Mouse (Mus musculus) left cerebral cortex, adult 18-20 months (tissue): ENCODE results near the gene Rps13. TPM values are rescaled to one million over a fixed set of nuclear protein-coding genes. Genes with fewer than 3 reads are reported as not detected.
"Not testable (repeated sequence)": the region's sequence is repeated elsewhere in the genome, so short reads cannot be mapped to it uniquely, and the experiment has no call there.

Experiments
- DNase-seq, 2 experiments: peaks; one replicate each; pipeline ENCODE4 v3.0.0; 2021 to 2022; ENCODE audit warnings: low spot score in 2 of 2, mixed read lengths in 1 of 2
- long read RNA-seq, 2 experiments: library from polyadenylated mRNA; stranded (forward); transcript quantifications; one replicate each; pipeline ENCODE4 v2.0.0; 2021
- total RNA-seq, 2 experiments: library from RNA; stranded (reverse); gene quantifications; 2 replicates each; pipeline ENCODE4 v1.2.3; 2021

The Rps13 gene
- total RNA-seq = 100 to 1,000 TPM; 203 to 223 TPM
- long read RNA-seq, experiment 1, transcript Rps13-201 (6 exons, 589 nt) = major isoform, 33 of 41 reads
- long read RNA-seq, experiment 1, partial matches to known transcripts = 4 of 41 reads
- long read RNA-seq, experiment 1, other reads (novel, unspliced or antisense) = 1 of 41 reads
- long read RNA-seq, experiment 2, transcript Rps13-201 (6 exons, 589 nt) = major isoform, 40 of 43 reads
- long read RNA-seq, experiment 2, partial matches to known transcripts = 0 of 43 reads
- long read RNA-seq, experiment 2, other reads (novel, unspliced or antisense) = 1 of 43 reads

GRCm38 (mm10) chr7:116333713-116334668 lies at the start of gene Rps13:
Gene Rps13, minus strand, starts transcription at chr7:116334195.
- peak; percentile 98 to 99 for DNase-seq

DNA sequence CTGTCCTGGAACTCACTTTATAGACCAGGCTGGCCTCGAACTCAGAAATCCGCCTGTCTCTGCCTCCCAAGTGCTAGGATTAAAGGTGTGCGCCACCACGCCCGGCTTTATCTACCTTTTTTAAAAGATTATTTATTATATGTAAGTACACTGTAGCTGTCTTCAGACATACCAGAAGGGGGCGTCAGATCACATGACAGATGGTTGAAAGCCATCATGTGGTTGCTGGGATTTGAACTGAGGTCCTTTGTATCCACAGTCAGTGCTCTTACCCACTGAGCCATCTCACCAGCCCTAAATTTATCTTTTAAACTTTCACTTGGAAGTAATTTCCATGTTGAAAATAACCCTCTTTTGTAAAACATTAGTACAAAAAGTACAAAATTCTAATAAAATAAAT lies 45.2 kb upstream of the Rps13 start:
- DNase-seq = not testable (repeated sequence)

DNA sequence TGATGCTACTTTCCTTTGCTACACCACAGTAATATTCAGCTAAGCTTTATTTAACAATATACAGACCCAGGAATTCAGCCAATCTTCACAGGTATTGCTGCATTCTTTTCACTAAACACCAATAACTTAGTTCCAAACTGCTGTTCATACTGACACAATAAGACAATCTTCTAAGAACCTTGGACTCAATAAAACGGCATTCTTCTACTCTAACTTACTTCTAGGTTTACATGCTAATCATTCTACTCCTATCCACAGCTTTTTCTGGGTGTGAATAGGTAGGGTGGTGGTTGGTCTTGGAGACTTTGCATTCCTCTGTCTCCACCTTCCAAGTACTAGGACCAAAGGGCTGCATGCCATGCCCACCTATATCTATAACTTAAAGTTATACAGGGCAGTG lies 40.3 kb upstream of the Rps13 start:
- no peak for DNase-seq

- DNase-seq = peak; percentile 30 to 41
Observed at GRCm38 (mm10) chr7:116336226-116336625, 2.2 kb upstream of the Rps13 start.

DNA sequence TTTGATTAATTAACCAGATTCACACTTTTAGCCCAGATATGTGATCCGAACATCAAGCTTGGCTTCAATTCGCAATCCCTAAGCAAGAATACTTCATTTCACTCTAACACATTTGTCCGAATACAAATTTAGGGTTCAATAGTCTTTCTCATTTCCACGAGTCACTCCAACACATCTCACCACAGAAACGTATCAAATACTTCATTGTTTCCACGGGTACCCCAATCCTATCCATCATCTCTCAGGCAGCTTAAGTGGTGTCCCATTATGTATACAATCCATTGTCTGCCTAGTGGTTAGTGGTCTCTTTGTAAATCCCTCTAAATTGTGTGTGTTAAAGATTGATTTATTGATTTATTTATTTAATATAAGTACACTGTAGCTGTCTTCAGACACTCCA lies 1.1 kb upstream of the Rps13 start:
- no peak for DNase-seq

DNA sequence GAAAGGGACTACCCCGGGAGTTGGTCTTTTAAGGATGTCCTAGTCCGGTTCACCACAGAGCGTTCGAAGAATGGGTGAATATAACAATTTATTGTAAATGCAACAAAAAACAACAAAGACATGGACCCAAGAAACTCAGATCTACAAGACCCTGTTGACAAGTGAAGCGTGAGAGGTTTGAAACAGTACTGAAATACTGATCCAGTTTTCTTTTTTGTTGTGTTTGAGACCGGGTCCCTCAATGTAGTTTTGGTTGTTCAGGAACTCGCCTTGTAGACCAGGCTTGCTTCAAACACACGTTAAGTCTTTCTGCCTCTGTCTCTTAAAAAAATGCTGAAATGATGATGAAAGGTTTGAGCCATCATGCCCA lies 659 bp upstream of the Rps13 start:
- DNase-seq = no peak

DNA sequence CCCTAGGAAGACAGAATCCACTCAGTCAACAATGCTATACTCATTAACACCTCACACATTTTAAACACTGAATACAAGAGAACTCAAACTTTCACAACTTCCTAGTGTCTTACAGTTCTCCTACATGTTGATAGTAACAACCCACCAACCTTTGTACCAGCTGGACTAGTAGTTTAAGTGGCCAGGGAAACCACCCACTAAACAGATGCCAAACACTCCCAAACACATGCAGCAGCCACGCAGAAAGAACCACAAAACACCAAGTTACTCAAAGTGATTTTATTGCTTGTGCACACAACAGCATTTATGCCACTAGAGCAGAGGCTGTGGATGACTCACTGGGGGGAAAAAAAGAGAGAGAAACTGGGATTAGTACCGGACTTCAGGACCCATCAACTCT lies 2.7 kb downstream of the Rps13 start:
- DNase-seq = peak; percentile 33 to 49

- no peak for DNase-seq
Observed at GRCm38 (mm10) chr7:116329858-116330257, 4.1 kb downstream of the Rps13 start.

DNA sequence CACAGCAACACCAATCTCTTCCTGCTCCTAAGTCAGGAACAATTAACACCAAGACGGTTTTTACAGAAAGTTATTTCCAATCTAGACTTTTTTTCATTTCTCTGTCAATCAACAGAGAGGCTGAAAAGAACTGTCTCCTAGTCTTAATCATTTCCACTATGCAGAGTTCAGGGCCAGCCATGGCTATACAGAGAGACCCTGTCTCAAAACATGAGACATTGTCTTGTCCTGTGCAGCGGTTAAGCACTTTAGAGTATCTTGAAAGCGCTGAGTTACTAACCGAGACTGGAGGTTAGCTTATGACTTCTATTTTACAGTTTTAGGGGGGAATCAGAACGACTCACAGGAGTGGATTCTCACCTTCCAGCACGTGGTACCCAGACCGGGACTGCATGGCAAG lies 5.2 kb downstream of the Rps13 start:
- no peak for DNase-seq

DNA sequence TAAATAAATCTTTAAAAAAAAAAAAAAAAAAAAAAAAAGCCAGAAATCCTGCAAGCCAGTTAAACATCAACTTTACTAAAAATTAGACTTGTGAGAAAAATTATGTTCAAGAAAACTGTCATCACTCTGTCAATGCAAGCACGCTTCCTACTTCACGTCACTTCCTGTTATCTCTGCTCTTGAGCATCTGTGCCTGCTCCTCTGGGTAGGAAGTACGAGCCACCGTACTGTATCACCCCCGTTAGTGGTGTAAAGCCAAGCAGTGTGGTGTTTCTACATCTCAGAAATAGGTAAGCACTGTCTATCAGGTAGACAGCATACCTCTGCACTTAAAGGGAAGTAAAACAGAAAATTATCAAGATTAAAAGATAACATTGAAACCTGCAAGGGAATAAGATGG lies 6.1 kb downstream of the Rps13 start:
- DNase-seq = no peak

GRCm38 (mm10) chr7:116323331-116323964 lies 10.5 kb downstream of the Rps13 start:
- peak; percentile 62 to 66 for DNase-seq

DNA sequence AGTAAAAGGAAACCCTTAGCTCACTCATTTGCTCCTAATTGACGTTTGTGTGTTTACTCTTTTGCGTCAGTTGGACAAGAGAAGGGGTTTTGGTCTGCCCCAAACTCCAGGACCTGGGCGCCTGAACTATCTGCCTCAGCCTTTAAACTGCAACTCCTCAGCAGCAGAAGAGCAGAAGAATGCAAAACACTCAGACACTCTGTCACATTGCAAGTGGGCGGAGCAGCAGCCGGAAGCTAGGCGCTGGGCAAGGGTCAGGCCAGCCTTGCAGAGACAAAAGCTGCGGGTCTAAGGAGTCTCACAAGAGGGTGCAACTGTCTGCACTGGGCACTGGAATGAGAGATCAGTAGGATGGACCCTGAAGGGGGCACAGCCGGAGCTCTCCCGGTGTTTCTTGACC lies 24.5 kb downstream of the Rps13 start:
- no peak for DNase-seq

- no peak for DNase-seq
Observed at GRCm38 (mm10) chr7:116308632-116308991, 25.4 kb downstream of the Rps13 start.

- DNase-seq = peak in 1 of 2 experiments; percentile 15
Observed at GRCm38 (mm10) chr7:116307871-116308631, 25.9 kb downstream of the Rps13 start, which contains the start of gene Plekha7. Gene Plekha7, minus strand, starts transcription at chr7:116308376.

DNA sequence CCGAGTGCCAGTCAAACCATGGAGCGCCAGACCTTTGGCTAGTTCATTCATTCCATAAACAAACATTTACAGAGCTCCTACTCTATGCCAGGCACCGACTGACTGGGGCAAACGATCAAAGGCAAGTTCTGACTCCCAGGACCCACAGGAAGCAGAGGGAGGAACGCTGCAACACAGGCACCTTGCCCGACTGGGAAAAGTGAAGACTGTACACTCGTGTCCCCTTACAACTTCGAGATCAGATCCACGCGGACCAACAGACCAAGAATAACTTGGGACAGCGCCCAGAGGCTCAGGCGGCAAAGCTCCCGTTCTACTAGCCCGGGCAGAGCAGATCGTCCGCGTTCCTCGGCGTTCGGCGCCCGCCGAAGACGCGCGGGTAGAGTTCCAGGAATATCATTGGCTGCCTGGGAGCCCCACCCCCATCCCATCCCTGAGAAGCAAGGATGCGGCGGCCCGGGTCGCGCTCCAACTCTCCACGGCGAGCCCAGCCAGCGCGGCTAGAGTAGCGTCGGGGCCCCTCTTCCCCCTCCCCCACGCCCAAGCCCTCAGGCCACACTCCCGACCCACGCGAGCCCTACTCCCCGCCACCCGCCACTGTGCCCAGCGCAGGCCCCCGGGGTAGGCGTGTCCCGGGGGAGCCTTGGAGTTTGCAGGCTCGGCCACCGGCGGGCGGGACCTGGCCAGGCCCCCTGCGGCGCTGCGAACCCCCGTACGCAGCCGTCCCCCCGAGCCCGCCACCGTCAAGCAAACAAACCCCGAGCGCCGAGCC lies 26.7 kb downstream of the Rps13 start:
- DNase-seq = peak; percentile 24 to 48

DNA sequence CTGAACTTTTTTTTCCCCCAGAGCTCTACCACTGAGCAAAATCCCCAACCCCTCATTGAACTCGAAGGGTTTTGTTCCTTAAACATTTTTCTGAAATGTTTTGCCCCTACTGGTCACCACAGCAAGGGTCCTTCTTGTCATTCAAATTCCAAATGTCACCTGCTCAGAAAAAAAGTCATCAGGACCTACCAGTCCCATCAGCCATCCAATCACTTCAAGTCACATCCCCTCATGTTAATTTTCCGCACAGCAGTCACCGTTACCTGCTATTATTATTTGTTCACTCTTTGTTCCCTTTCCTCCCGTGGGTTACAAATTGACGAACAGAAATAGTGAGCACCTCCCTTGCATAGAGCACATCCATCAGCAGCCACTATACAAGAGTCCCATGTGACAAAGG lies 27.4 kb downstream of the Rps13 start:
- no peak for DNase-seq

GRCm38 (mm10) chr7:116301661-116302311 lies 32.2 kb downstream of the Rps13 start:
- DNase-seq = no peak

DNA sequence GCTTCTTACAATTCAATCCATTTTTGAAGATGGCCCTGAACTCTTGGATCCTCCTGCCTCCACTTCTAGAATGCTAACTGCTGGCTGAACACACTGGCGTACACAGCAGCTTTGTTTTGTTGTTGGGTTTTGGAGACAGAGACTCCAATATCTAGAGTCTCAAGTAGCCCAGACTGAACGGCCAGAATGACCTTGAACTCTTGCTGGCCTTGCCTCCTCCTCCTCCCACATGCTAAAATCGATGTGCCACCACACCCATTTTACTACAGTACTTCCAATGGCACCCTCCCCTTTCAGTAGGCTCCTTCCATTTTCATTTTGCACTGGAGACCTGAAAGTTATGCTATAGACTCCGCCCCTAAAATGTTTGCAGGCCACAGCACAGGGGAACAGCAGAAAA lies 32.9 kb downstream of the Rps13 start:
- no peak for DNase-seq

DNA sequence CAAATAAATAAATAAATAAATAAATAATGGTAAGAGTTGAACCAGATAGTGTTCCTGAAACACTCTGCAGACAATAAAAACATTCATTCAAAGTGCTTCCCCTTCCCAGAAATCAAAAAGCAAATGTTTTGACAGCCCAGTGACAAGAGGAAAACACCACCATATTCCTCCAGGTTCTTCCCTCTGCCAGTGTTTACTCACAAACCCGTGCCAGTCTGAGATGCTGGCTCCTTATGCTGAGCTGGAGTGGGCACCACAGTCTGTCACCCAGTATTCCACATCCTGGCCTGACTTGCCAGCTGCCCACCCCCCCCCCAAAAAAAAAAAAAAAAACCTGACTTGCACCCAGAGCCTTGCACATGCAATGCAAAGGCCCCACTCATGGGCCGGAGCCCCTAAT lies 35.1 kb downstream of the Rps13 start:
- DNase-seq = no peak

GRCm38 (mm10) chr7:116298389-116298788 lies 35.6 kb downstream of the Rps13 start:
- DNase-seq = no peak
